Mouse (Mus musculus) C2C12 (cell line): ENCODE measurements around the gene Zfand3. TPM values are rescaled to one million over a fixed set of nuclear protein-coding genes. Genes with fewer than 3 reads are reported as not detected.

Experiments used
- H3K27me3 ChIP-seq: one replicate; pipeline ENCODE4 v1.6.1; 2011; ENCODE audit not compliant: control insufficient read depth, insufficient read depth, insufficient read length
- H3K36me3 ChIP-seq: one replicate; pipeline ENCODE4 v1.6.1; 2011; ENCODE audit not compliant: control insufficient read depth, insufficient read depth
- H3K4me3 ChIP-seq: one replicate; pipeline ENCODE4 v1.5.1; 2011; ENCODE audit warnings: mild to moderate bottlenecking, control low read depth; ENCODE audit not compliant: poor library complexity, insufficient read depth, severe bottlenecking
- H3K79me2 ChIP-seq: one replicate; pipeline ENCODE4 v1.6.1; 2011; ENCODE audit not compliant: control insufficient read depth, insufficient read depth
- H3K79me3 ChIP-seq: one replicate; pipeline ENCODE4 v1.6.1; 2011; ENCODE audit warnings: low read depth, control low read depth
- H3ac ChIP-seq: one replicate; pipeline ENCODE3; 2011; ENCODE audit warnings: low read depth; ENCODE audit not compliant: control insufficient read depth, insufficient read length
- CEBPB ChIP-seq: IDR thresholded peaks from one replicate; pipeline ENCODE4 v1.6.1; 2011; ENCODE audit warnings: low read depth, mild to moderate bottlenecking, control low read depth, moderate library complexity
- CTCF ChIP-seq: IDR thresholded peaks from one replicate; pipeline ENCODE4 v1.5.1; 2011; ENCODE audit not compliant: control insufficient read depth, insufficient read depth, insufficient read length
- FOSL1 ChIP-seq: IDR thresholded peaks from one replicate; pipeline ENCODE4 v1.8.0; 2011; ENCODE audit warnings: mild to moderate bottlenecking, low read length; ENCODE audit not compliant: poor library complexity, insufficient read depth, severe bottlenecking
- MAX ChIP-seq: IDR thresholded peaks from one replicate; pipeline ENCODE4 v1.6.1; 2011; ENCODE audit warnings: mild to moderate bottlenecking, control low read depth
- MYOD1 ChIP-seq: IDR thresholded peaks from one replicate; pipeline ENCODE4 v1.6.1; 2011; ENCODE audit warnings: low read depth; ENCODE audit not compliant: control insufficient read depth, insufficient read length
- MYOG ChIP-seq: IDR thresholded peaks from one replicate; pipeline ENCODE4 v1.6.1; 2011; ENCODE audit not compliant: control insufficient read depth, insufficient read length; ENCODE audit errors: extremely low read depth
- USF1 ChIP-seq: IDR thresholded peaks from one replicate; pipeline ENCODE4 v1.6.1; 2011; ENCODE audit warnings: low read depth, mild to moderate bottlenecking, control low read depth, moderate library complexity
- polyA plus RNA-seq: library from polyadenylated mRNA; unstranded; fragments of >200 nt; fragmentation: generic; extraction: Trizol; gene quantifications from one replicate; pipeline ENCODE4 v1.2.1, GENCODE M21; 2012; ENCODE audit warnings: missing spikeins

The Zfand3 gene
- polyA plus RNA-seq, 1 experiment: 78.6 TPM

- TF ChIP-seq CTCF (no peak), MYOG (no peak), MAX (no peak), USF1 (no peak), MYOD1 (no peak), CEBPB (no peak), FOSL1 (no peak)
- H3K36me3 ChIP-seq: no peaks in the 10 kb centered on the region
- H3K4me3 ChIP-seq: no peak overlapping the region
- H3K79me3 ChIP-seq: no peaks in the 10 kb centered on the region
- H3K79me2 ChIP-seq: no peaks in the 10 kb centered on the region
- H3ac ChIP-seq: no peak overlapping the region
- H3K27me3 ChIP-seq: no peaks in the 10 kb centered on the region
These were observed 218.3 kb downstream of the Zfand3 start for GRCm38 (mm10) chr17:30222837-30223236.

DNA sequence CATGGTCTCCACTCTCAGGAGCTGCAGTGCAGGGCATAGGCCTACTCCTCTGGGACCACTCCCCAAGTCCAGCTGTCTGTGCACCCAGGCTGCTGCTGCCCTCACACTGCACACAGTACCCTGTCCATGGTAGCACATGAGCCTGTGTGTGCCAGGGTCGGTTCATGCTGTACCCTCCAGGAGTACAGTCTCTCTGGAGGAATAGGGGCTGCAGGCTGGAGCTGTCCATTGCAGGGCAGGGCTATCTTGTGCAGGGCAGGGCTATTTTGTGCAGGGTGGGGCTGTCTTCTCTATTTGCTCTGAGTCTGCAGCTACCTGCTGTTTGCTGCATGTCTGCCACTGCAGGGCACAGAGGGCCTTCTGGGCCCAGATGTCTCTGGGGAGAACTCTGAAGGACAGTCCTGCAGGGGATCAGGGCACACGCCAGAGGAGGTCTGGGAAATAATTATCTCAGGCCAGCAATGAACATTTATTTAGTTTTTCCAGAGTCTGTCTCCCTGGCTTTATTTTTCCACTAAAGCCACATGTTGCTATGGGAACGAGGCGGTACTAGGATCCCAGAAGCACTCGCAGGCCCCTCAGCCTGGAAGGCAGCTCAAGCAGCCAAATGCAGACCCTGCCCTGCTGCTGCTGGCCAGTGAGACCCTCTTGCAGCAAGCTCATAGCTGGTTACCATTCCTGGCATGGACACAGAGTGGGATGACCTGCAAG lies 220.7 kb downstream of the Zfand3 start:
- no peaks in the 10 kb centered on the region for H3K36me3 ChIP-seq
- H3K79me2 ChIP-seq: no peaks in the 10 kb centered on the region
- no peaks in the 10 kb centered on the region for H3K79me3 ChIP-seq
- H3ac ChIP-seq: no peak overlapping the region
- TF ChIP-seq FOSL1 (no peak), CTCF (no peak), MAX (no peak), USF1 (no peak), MYOG (no peak), CEBPB (no peak)
- no peak overlapping the region for H3K4me3 ChIP-seq
- no peaks in the 10 kb centered on the region for H3K27me3 ChIP-seq

DNA sequence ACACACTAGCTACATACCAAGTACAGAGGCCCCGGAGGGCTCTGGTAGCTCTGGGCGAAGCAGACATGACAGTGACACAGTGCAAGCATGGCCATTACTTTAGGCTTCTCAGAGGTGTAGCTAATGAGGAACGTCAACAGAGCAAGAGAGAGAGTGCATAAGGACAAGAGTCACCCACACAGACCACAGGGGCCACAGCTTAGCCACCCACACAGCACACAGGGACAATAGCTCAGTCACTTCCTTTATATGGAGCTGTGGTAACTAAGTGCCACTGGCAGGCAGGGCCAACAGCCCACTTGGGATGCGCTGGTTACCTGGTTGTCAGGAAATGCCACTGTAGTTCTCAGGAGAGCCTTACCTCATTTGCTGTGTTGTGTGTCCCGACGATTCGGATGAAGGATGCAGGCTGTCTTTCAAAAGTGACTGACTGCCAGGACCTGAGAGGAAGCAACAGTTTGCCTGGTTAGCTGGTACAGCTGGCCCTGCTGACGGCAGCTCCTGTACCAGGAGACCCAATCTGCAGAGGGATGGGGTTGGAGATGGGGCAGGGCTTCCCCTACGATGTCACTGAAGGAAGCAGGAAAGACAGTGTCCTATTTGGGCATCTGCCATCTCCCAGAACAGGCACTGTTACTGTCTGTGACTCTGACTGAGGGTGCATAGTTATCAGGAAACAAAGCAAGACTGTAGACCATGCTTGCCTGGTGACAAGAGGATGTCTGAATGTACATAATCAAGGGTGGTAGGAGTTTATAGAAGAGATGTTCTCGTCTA lies 224.1 kb downstream of the Zfand3 start:
- TF ChIP-seq USF1: no peak
- no peak for TF ChIP-seq MYOD1
- no peak for TF ChIP-seq FOSL1
- no peak for TF ChIP-seq CTCF
- no peak for TF ChIP-seq CEBPB
- no peak for TF ChIP-seq MYOG
- no peak for TF ChIP-seq MAX
- no peaks in the 10 kb centered on the region for H3K79me2 ChIP-seq
- no peaks in the 10 kb centered on the region for H3K36me3 ChIP-seq
- no peaks in the 10 kb centered on the region for H3K27me3 ChIP-seq
- no peaks in the 10 kb centered on the region for H3K79me3 ChIP-seq
- no peak overlapping the region for H3K4me3 ChIP-seq
- H3ac ChIP-seq: no peak overlapping the region

DNA sequence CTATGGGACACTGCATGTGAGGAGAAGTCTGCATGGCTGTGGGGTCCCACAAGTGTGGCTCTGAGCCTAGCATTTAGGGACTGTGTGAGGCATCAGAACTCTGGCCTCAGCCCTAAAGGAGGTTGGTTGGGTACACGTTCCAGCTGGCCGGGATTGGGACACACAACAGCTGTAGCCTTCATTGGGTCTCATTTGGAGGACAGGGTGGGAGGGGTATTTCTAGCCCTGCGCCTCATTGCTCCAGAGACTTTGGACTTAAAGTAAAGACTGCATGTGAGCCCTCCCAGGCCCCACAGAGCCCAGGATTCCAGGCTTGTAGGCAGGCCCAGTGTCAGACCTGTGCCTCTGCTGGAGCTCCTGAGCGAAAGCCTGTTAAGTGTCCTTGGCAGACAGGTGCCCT lies 225.9 kb downstream of the Zfand3 start:
- H3K79me2 ChIP-seq: no peaks in the 10 kb centered on the region
- no peak overlapping the region for H3K4me3 ChIP-seq
- no peak for TF ChIP-seq USF1
- TF ChIP-seq FOSL1: no peak
- TF ChIP-seq MYOG: no peak
- no peak for TF ChIP-seq CEBPB
- TF ChIP-seq CTCF: no peak
- no peak for TF ChIP-seq MYOD1
- no peak for TF ChIP-seq MAX

GRCm38 (mm10) chr17:30231483-30231882 lies 226.9 kb downstream of the Zfand3 start:
- no peak for TF ChIP-seq FOSL1
- TF ChIP-seq CTCF: no peak
- no peak for TF ChIP-seq CEBPB
- no peak for TF ChIP-seq MAX
- no peak for TF ChIP-seq USF1
- TF ChIP-seq MYOD1: no peak
- no peak for TF ChIP-seq MYOG
- no peak overlapping the region for H3ac ChIP-seq
- H3K36me3 ChIP-seq: no peaks in the 10 kb centered on the region
- no peaks in the 10 kb centered on the region for H3K79me3 ChIP-seq
- H3K79me2 ChIP-seq: no peaks in the 10 kb centered on the region
- no peak overlapping the region for H3K4me3 ChIP-seq
- H3K27me3 ChIP-seq: no peaks in the 10 kb centered on the region

More for the DNA sequence above, 225.9 kb downstream of the Zfand3 start:
- no peak overlapping the region for H3ac ChIP-seq
- no peaks in the 10 kb centered on the region for H3K27me3 ChIP-seq
- H3K79me3 ChIP-seq: no peaks in the 10 kb centered on the region
- no peaks in the 10 kb centered on the region for H3K36me3 ChIP-seq

- H3K36me3 ChIP-seq: no peaks in the 10 kb centered on the region
- H3K4me3 ChIP-seq: no peak overlapping the region
- H3K79me3 ChIP-seq: no peaks in the 10 kb centered on the region
- TF ChIP-seq MAX: no peak
- no peak for TF ChIP-seq FOSL1
- TF ChIP-seq USF1: no peak
- TF ChIP-seq CTCF: no peak
- no peak for TF ChIP-seq MYOD1
- H3ac ChIP-seq: no peak overlapping the region
- no peaks in the 10 kb centered on the region for H3K27me3 ChIP-seq
- no peaks in the 10 kb centered on the region for H3K79me2 ChIP-seq
These were observed 228.2 kb downstream of the Zfand3 start for GRCm38 (mm10) chr17:30232698-30233097.
